Mouse (Mus musculus) liver, adult (tissue): ENCODE results near the gene Tmem109.

ENCODE experiments used
- GATA4 ChIP-seq: IDR thresholded peaks from 2 replicates; pipeline ENCODE4 v1.6.1; 2014; ENCODE audit warnings: mild to moderate bottlenecking, low read length; ENCODE audit not compliant: insufficient replicate concordance

The Tmem109 gene

DNA sequence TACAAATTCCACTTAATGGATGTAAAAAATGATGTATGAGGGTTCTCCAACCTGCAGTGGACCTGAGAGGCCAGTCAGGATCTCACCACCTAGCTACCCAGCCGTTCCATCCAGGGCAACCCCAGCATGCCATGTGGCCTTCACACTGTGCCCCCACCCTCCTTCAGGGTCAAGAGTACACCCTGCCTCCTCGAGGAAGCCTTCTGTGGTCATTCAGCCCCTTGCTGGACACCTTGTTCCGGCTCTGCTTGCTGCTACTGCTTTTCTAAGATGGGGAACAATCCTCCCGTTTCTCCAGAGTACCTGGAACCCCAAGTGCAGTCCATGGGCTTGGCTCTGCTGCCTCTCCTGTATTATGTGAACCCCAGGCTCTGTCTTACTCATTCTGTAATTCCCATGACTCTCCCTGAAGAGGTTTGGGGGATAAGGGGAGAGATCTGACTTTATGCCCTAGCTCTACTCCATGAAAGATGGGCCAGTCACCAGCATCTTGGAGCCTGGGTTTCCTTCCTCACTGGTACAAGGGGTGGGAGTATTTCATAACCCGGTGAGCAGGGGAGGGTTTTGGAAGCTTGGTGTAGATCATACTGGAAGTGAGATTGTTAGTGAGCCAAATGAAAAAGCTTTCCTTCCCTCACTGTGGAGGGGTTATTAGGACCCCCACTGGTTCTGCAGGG, 13.7 kb downstream of the Tmem109 start:
- no peak for TF ChIP-seq GATA4

GRCm38 (mm10) chr19:10866351-10866750, 15.4 kb downstream of the Tmem109 start:
- TF ChIP-seq GATA4: no peak

- TF ChIP-seq GATA4: no peak
These were observed 21.7 kb downstream of the Tmem109 start for GRCm38 (mm10) chr19:10860072-10860497.

- TF ChIP-seq GATA4: no peak
These were observed 25.3 kb downstream of the Tmem109 start for GRCm38 (mm10) chr19:10856520-10856919.

GRCm38 (mm10) chr19:10855422-10855821, 26.4 kb downstream of the Tmem109 start:
- no peak for TF ChIP-seq GATA4

- TF ChIP-seq GATA4: no peak
These were observed 34.3 kb downstream of the Tmem109 start for GRCm38 (mm10) chr19:10847311-10848087.

GRCm38 (mm10) chr19:10846150-10846549, 35.7 kb downstream of the Tmem109 start:
- TF ChIP-seq GATA4: no peak

- no peak for TF ChIP-seq GATA4
These were observed 36.3 kb downstream of the Tmem109 start for GRCm38 (mm10) chr19:10845454-10845853.

- no peak for TF ChIP-seq GATA4
These were observed 37.6 kb downstream of the Tmem109 start for GRCm38 (mm10) chr19:10844206-10844605.

- TF ChIP-seq GATA4: no peak
These were observed 38.9 kb downstream of the Tmem109 start for GRCm38 (mm10) chr19:10842914-10843313.

DNA sequence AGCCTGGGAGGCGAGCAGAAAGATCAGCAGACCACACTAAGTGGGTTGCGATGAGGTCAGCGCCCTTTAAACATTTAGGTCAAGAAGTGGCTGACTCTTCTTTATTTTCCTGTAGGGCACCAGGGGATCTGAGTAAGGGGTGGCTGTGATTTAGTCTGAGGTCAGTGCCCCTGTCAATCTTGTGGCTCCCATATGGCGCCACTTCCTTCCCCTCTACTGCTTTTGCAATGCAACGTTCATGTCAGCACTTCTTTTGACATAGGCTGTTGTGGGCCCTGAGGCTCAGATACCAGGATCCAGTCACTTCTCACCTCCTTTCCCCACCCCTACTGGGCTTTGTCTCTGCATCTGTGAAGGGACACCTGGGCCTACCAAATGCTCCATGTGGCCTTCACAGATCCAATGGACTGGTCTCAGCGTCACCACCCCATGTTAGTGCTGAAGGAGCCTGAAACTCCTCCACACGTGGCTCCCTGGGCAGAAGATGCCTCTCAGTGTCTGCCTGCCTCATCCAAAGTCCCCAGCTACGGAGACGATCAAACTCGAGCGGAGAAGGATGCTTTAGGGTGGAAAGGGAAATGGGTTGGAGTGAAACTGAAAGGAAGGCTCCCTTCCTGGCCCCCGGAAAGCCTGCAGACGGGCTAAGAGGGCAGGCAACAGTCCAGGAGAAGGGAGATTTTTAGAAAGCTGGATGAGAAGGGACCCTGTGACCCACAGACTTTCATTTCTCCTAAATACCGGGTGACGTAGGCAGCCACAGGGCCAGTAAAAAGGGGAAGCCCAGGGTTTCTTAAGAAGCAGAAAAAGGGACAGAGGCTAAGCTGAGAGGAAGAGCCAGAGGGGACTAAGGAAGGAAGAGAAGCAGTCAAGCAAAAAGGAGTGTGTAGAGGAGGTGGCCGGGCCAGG, 39.8 kb downstream of the Tmem109 start:
- TF ChIP-seq GATA4: no peak

GRCm38 (mm10) chr19:10839010-10839892, 42.5 kb downstream of the Tmem109 start, which contains the start of gene Slc15a3:
Gene Slc15a3, plus strand, starts transcription at chr19:10839727.
- no peak for TF ChIP-seq GATA4

DNA sequence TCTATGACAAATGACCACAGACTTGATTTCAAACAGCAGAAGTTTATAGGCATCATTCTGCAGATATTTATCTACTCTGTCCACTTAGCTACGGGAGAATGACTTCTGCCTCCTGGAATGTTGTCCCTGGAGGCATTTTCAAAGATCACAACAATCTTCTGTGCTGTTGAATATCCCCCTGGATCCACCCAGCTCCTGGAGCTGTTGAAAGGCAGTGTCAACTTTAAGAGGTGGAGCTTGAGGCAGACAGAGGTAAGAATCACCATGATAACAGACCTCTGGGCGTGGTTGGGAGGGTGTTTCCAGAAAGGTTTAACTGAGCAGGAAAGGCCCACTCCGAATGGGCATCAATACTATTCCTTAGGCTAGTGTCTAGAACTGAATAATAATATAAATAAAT, 46.1 kb downstream of the Tmem109 start:
- no peak for TF ChIP-seq GATA4

DNA sequence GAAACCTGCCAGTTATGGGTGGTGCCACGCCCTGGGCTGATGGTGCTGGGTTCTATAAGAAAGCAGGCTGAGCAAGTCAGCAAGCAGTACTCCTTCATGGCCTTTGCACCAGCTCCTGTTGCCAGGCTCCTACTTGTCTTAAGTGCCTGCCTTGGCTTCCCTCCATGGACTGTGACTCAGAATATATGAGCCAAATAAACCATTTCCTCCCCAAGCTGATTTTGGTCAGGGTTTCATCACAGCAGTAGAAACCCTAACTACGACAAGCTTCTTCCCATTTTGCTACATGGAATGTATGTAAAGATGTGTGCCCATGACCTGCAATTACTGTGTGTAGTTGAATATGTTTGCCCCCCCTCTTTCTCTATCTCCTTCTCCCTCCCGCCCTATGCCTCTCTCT, 48.2 kb downstream of the Tmem109 start:
- TF ChIP-seq GATA4: no peak

DNA sequence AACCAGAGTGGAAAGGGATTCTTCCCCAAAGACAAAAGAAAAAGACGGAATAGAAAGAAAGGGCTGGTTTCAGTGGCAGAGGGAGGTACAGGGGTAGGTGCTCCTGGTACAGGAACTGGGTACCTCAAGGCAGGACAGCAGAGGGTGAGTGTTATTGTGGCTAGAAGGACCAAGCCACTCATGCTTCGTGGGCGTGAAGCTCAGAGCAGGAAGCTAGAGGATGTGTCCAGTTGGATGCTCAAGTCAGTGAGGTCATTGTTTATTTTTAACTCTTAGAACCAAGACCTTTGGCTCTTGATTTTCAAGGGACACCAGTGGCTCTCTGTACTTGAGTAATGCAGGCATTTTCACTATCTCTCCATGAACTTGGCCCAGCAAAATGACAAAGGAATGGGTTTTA, 49.8 kb downstream of the Tmem109 start:
- TF ChIP-seq GATA4: no peak

DNA sequence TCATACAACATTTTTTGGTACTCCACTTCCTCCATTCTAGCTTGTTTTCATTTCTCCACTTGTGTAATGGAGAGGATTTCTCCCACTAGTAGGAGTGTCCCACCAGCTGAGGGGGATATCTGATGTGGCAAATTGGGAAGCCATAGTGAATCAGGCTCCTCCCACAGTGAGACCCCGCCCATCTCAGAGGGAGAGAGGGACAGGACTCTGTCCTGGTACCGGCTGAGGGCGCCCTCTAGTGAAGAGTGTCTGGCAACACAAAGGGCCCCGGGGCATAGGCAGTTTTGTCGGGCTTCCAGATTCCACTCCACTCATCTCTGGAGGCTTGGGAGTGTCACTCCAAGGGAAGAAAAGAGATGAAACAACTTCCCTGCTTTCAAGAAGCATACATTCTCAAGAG, 50.4 kb downstream of the Tmem109 start:
- no peak for TF ChIP-seq GATA4
